In the genomic region with DNA sequence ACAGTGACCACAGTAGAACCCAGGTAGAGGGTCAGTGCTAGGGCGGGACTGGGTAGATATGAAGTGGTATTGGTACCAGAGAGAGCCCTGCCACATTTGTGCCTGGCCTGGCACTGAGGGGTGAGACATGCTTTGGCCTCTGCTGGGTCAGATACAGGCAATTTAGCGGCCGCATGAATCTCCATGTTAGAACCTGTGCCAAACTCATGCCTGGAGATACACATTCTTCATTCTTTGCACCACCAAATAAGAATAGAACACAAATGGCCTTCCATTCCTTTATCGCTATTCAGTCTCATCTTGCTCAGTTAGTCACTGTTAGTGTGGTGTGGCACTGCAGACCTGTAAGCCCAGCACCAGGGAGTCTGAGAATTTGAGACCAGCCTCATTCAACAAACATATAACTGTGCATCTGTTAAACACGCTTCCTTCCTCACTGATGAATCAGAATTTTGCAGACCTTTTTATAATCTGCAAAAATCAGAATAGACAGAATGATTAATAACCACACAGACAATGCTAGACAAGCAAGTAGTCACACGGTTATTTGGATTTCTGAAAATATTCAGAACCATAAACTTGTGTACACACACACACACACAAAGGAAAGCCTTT, we compare ENCODE assay signal across 30 mouse cellular contexts.
DNase-seq lines count a peak whose midpoint lies in the region; ATAC-seq lines count a peak whose summit lies in the region.
"Had no signal": no experiment of that assay in that cellular context is flagged by ENCODE, and none has a peak within 500 bp of the region (broad histone marks: within the 10 kb centered on the region; RNA-seq: fewer than 3 reads in every experiment).

No protein-coding gene starts in this region.

- H3K9ac ChIP-seq in midbrain, embryonic 11.5 days (ENCODE audit: low read length) = no peak overlapping the region
- H3K9ac ChIP-seq in midbrain, embryonic 15.5 days = no peak overlapping the region
- H3K9ac ChIP-seq: embryonic facial prominence, embryonic 13.5 days; forebrain, postnatal 0 days; heart, embryonic 12.5 days; heart, embryonic 15.5 days; hindbrain, embryonic 13.5 days; intestine, embryonic 15.5 days had no signal

- no peaks in the 10 kb centered on the region for H3K27me3 ChIP-seq in midbrain, embryonic 11.5 days (ENCODE audit: control insufficient read depth, insufficient read depth, low read length)
- no peaks in the 10 kb centered on the region for H3K27me3 ChIP-seq in midbrain, embryonic 15.5 days (replicated peaks)
- H3K27me3 ChIP-seq: CH12.LX; embryonic facial prominence, embryonic 13.5 days; heart, embryonic 12.5 days; heart, embryonic 15.5 days; hindbrain, embryonic 13.5 days; intestine, embryonic 15.5 days had no signal

- H3K4me3 ChIP-seq in midbrain, embryonic 11.5 days (ENCODE audit: low read depth, low read length) = no peak overlapping the region
- H3K4me3 ChIP-seq in midbrain, embryonic 15.5 days = no peak overlapping the region
- H3K4me3 ChIP-seq: embryonic facial prominence, embryonic 10.5 days; embryonic facial prominence, embryonic 13.5 days; heart, embryonic 12.5 days; heart, embryonic 15.5 days; hindbrain, embryonic 10.5 days; hindbrain, embryonic 13.5 days; intestine, embryonic 15.5 days had no signal

- no peaks in the 10 kb centered on the region for H3K9me3 ChIP-seq in midbrain, embryonic 11.5 days (ENCODE audit: control insufficient read depth, low read length)
- no peaks in the 10 kb centered on the region for H3K9me3 ChIP-seq in midbrain, embryonic 15.5 days
- H3K9me3 ChIP-seq: embryonic facial prominence, embryonic 10.5 days; embryonic facial prominence, embryonic 13.5 days; G1E; heart, embryonic 12.5 days; heart, embryonic 15.5 days; hindbrain, embryonic 10.5 days; hindbrain, embryonic 13.5 days; intestine, embryonic 15.5 days had no signal

- no peaks in the 10 kb centered on the region for H3K36me3 ChIP-seq in midbrain, embryonic 11.5 days (ENCODE audit: control insufficient read depth, insufficient read depth, low read length)
- H3K36me3 ChIP-seq in midbrain, embryonic 15.5 days (replicated peaks) = no peaks in the 10 kb centered on the region
- H3K36me3 ChIP-seq: embryonic facial prominence, embryonic 10.5 days; embryonic facial prominence, embryonic 13.5 days; G1E; heart, embryonic 12.5 days; heart, embryonic 15.5 days; hindbrain, embryonic 10.5 days; hindbrain, embryonic 13.5 days; intestine, embryonic 15.5 days had no signal

- peak; percentile 37 for DNase-seq in midbrain, embryonic 11.5 days (ENCODE audit: low spot score, missing footprints)
- peak; percentile 66 for DNase-seq in Muller cell, postnatal 12 days (ENCODE audit: inconsistent ontology term)
- DNase-seq in fibroblast of lung, adult 2 months (ENCODE audit: low read depth) = peak; percentile 25
- DNase-seq in kidney, postnatal 36 days = no peak
- DNase-seq in frontal cortex, postnatal 14 days (ENCODE audit: low spot score in 2 of 2) = no peak
- DNase-seq: adrenal gland, adult 8-10 months; B cell, adult 2 months; cerebellum, adult 11 months; cerebellum, adult 2 months; cerebellum, adult 9-11 months; cerebellum, postnatal 25 days; forebrain, postnatal 0 days; gastrocnemius, postnatal 10 days; gastrocnemius, postnatal 36 days; heart, postnatal 10 days; heart, postnatal 36 days; kidney, adult 11 months had no signal

- no peak for ATAC-seq in midbrain, embryonic 11.5 days (ENCODE audit: low FRiP score)
- ATAC-seq in midbrain, embryonic 15.5 days (replicated peaks) = no peak
- ATAC-seq: activated CD4-positive, CD25-positive, alpha-beta regulatory T cell, adult 4 months; forebrain, embryonic 14.5 days; forebrain, postnatal 0 days; hindbrain, embryonic 16.5 days; intestine, embryonic 15.5 days had no signal

- H3K27ac ChIP-seq in midbrain, embryonic 11.5 days (ENCODE audit: low read depth, low read length) = no peak overlapping the region
- H3K27ac ChIP-seq in midbrain, embryonic 15.5 days = no peak overlapping the region
- H3K27ac ChIP-seq: embryonic facial prominence, embryonic 10.5 days; embryonic facial prominence, embryonic 13.5 days; heart, embryonic 15.5 days; hindbrain, embryonic 10.5 days; hindbrain, embryonic 13.5 days; intestine, embryonic 15.5 days had no signal

- WGBS in midbrain, embryonic 11.5 days = 89% methylated on average over 6 of the region's 6 CpGs
- WGBS in midbrain, embryonic 15.5 days = 88% methylated on average over 6 of the region's 6 CpGs

- no peaks in the 10 kb centered on the region for H3K4me1 ChIP-seq in midbrain, embryonic 11.5 days (ENCODE audit: control insufficient read depth, insufficient read depth, low read length)
- H3K4me1 ChIP-seq in midbrain, embryonic 15.5 days = no peaks in the 10 kb centered on the region
- H3K4me1 ChIP-seq: embryonic facial prominence, embryonic 10.5 days; embryonic facial prominence, embryonic 13.5 days; heart, embryonic 12.5 days; heart, embryonic 15.5 days; hindbrain, embryonic 10.5 days; hindbrain, embryonic 13.5 days; intestine, embryonic 15.5 days had no signal

- no peak overlapping the region for H3K4me2 ChIP-seq in midbrain, embryonic 11.5 days
- H3K4me2 ChIP-seq in midbrain, embryonic 15.5 days = no peak overlapping the region
- H3K4me2 ChIP-seq: embryonic facial prominence, embryonic 13.5 days; heart, embryonic 12.5 days; heart, embryonic 15.5 days; hindbrain, embryonic 13.5 days; intestine, embryonic 15.5 days had no signal

Comparison
In these comparisons a context has a peak if more than half of its experiments do, and no peak if none do; other contexts are left out.
1. DNase-seq: peak in midbrain, embryonic 11.5 days (single experiment), Muller cell, postnatal 12 days (single experiment) and fibroblast of lung, adult 2 months (single experiment); none in kidney, postnatal 36 days (0 of 2) and frontal cortex, postnatal 14 days (0 of 2).